Comparison of ENCODE assay signal across 18 mouse cellular contexts in the genomic region with DNA sequence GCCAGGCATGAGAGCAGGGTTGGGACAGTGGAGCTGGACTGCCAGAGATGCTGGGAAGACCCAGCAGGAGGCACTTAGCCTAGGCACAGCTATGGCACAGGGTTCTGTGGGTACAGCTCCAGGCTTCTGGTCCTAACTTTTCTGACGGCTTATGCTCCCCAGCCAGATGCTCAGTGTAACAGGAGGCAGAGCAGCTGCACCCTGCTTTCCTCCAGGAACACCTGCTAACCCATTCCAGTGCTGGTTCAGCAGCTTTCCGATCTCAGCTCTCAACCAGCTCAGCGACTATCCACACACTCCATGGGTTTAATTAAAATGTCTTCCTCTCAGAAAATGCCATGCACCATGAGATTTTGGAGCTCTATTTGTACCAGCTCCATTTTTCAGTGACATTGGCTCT.
"Had no signal": no experiment of that assay in that cellular context is flagged by ENCODE, and none has a peak within 500 bp of the region (broad histone marks: within the 10 kb centered on the region; RNA-seq: fewer than 3 reads in every experiment).

No protein-coding gene starts in this region.

- H3K4me2 ChIP-seq: kidney, embryonic 15.5 days; limb, embryonic 15.5 days; liver, embryonic 15.5 days; lung, embryonic 14.5 days; neural tube, embryonic 12.5 days had no signal

- H3K27ac ChIP-seq: kidney, embryonic 15.5 days; limb, embryonic 15.5 days; liver, embryonic 15.5 days; midbrain, embryonic 10.5 days; neural tube, embryonic 12.5 days had no signal

- H3K4me1 ChIP-seq: kidney, embryonic 15.5 days; limb, embryonic 15.5 days; midbrain, embryonic 10.5 days; neural tube, embryonic 12.5 days had no signal

- H3K27me3 ChIP-seq: kidney, embryonic 15.5 days; limb, embryonic 15.5 days; liver, embryonic 15.5 days; neural tube, embryonic 12.5 days had no signal

- H3K4me3 ChIP-seq: kidney, embryonic 15.5 days; limb, embryonic 15.5 days; liver, embryonic 15.5 days; midbrain, embryonic 10.5 days; neural tube, embryonic 12.5 days had no signal

- ATAC-seq: intestine, embryonic 16.5 days had no signal

- DNase-seq: kidney, adult 2 months; kidney, postnatal 14 days; layer of hippocampus, adult 9-11 months; layer of hippocampus, postnatal 36 days; left cerebral cortex, postnatal 4 days; lung, embryonic 14.5 days; lung, postnatal 10 days; lung, postnatal 4 days; midbrain, embryonic 14.5 days; retina, postnatal 1 day; thymus, adult 18-20 months; thymus, postnatal 14 days had no signal

- H3K9me3 ChIP-seq: kidney, embryonic 15.5 days; limb, embryonic 15.5 days; liver, embryonic 15.5 days; midbrain, embryonic 10.5 days; neural tube, embryonic 12.5 days had no signal

- H3K9ac ChIP-seq: kidney, embryonic 15.5 days; limb, embryonic 15.5 days; liver, embryonic 15.5 days; lung, embryonic 14.5 days; neural tube, embryonic 12.5 days had no signal
